Mouse (Mus musculus) v-Abl transformed pro-B cells (cell line): ENCODE measurements around the gene Zfp94.

ENCODE experiments used
- in situ Hi-C, 2 experiments: fragments of 400-800 bp; cut with MboI; formaldehyde crosslinking; loops; one replicate each; pipeline ENCODE4 v1.15.1; 2025; ENCODE audit not compliant: unreplicated experiment in 2 of 2

Gene Zfp94

GRCm38 (mm10) chr7:24325197-24325596 lies 8.7 kb upstream of the Zfp94 start:
- in situ Hi-C loops, result no loop called here

GRCm38 (mm10) chr7:24322593-24322992 lies 6.1 kb upstream of the Zfp94 start:
- in situ Hi-C loops, result loop anchor here (25.0 kb wide), 2 partner anchors 640 to 1440 kb away; partner anchors contain the start of genes Hnrnpul1 (in 2 of the 2) and Rabac1 (in 1 of the 2)

GRCm38 (mm10) chr7:24318942-24319341 lies 2.5 kb upstream of the Zfp94 start:
- in situ Hi-C loops, result loop anchor here (5.0 to 25.0 kb wide), 5 partner anchors 76 to 1443 kb away; partner anchors contain the start of genes Hnrnpul1 (in 2 of the 2), Zfp180 (in 2 of the 2), Rabac1 (in 1 of the 2) and Smg9 (in 1 of the 2)

GRCm38 (mm10) chr7:24315726-24316566 lies 520 bp downstream of the Zfp94 start:
- in situ Hi-C loops, result loop anchor here (5.0 to 25.0 kb wide), 5 partner anchors 79 to 1446 kb away; partner anchors contain the start of genes Hnrnpul1 (in 2 of the 2), Zfp180 (in 2 of the 2), Rabac1 (in 1 of the 2) and Smg9 (in 1 of the 2)

GRCm38 (mm10) chr7:24300771-24301282 lies 15.6 kb downstream of the Zfp94 start, which contains the start of gene Zfp61:
Gene Zfp61, minus strand, starts transcription at chr7:24301232.
- in situ Hi-C loops, result loop anchor here (25.0 kb wide), 2 partner anchors 661 to 1461 kb away; partner anchors contain the start of genes Hnrnpul1 (in 2 of the 2) and Rabac1 (in 1 of the 2)

- in situ Hi-C loops, result loop anchor here (25.0 kb wide), 2 partner anchors 662 to 1462 kb away; partner anchors contain the start of genes Hnrnpul1 (in 2 of the 2) and Rabac1 (in 1 of the 2)
Observed at GRCm38 (mm10) chr7:24299823-24300481, 16.5 kb downstream of the Zfp94 start.

GRCm38 (mm10) chr7:24298973-24299708 lies 17.3 kb downstream of the Zfp94 start:
- in situ Hi-C loops, result no loop called here

GRCm38 (mm10) chr7:24298635-24298972 lies 17.9 kb downstream of the Zfp94 start:
- in situ Hi-C loops, result no loop called here

GRCm38 (mm10) chr7:24297361-24298095 lies 18.9 kb downstream of the Zfp94 start:
- in situ Hi-C loops, result no loop called here

GRCm38 (mm10) chr7:24296386-24296785 lies 20.1 kb downstream of the Zfp94 start:
- in situ Hi-C loops, result no loop called here

- in situ Hi-C loops, result no loop called here
Observed at GRCm38 (mm10) chr7:24295376-24295775, 21.1 kb downstream of the Zfp94 start.

GRCm38 (mm10) chr7:24294763-24295162 lies 21.7 kb downstream of the Zfp94 start:
- in situ Hi-C loops, result no loop called here

GRCm38 (mm10) chr7:24293061-24293851 lies 23.2 kb downstream of the Zfp94 start:
- in situ Hi-C loops, result no loop called here

- in situ Hi-C loops, result no loop called here
Observed at GRCm38 (mm10) chr7:24291387-24292090, 24.9 kb downstream of the Zfp94 start.

- in situ Hi-C loops, result no loop called here
Observed at GRCm38 (mm10) chr7:24290106-24290693, 26.3 kb downstream of the Zfp94 start.

- in situ Hi-C loops, result loop anchor here in 1 of 2 experiments (10.0 kb wide), 1 partner anchor 324 kb away; no protein-coding TSS in a partner anchor
Observed at GRCm38 (mm10) chr7:24288512-24288911, 28.0 kb downstream of the Zfp94 start.

- in situ Hi-C loops, result loop anchor here in 1 of 2 experiments (10.0 kb wide), 1 partner anchor 323 kb away; no protein-coding TSS in a partner anchor
Observed at GRCm38 (mm10) chr7:24287670-24288069, 28.8 kb downstream of the Zfp94 start.
